Mouse (Mus musculus) lung, adult 10 weeks (tissue): Measurements from ENCODE around the gene Gprin1. TPM values are rescaled to one million over a fixed set of nuclear protein-coding genes. Genes with fewer than 3 reads are reported as not detected.

Experiments used
- polyA plus RNA-seq: library from polyadenylated mRNA; stranded (reverse); fragments of 350-450 nt; fragmentation: Illumina TruSeq; extraction: RNeasy Lipid Tissue Mini Kit (QIAGEN cat#74804); gene quantifications from one replicate; pipeline ENCODE4 v1.2.3, GENCODE M21; 2014; ENCODE audit warnings: low read depth, low replicate concordance; ENCODE audit not compliant: insufficient read depth

The Gprin1 gene
- polyA plus RNA-seq = 0.06 TPM

GRCm38 (mm10) chr13:54749864-54750411 is at the start of gene Gprin1:
TSS of gene Gprin1 (minus strand) at chr13:54749874.

GRCm38 (mm10) chr13:54788740-54789560 is 39.3 kb upstream of the Gprin1 start, which contains the start of gene Tspan17:
TSS of gene Tspan17 (plus strand) at chr13:54789377.

GRCm38 (mm10) chr13:54783698-54784097 is 34.0 kb upstream of the Gprin1 start, which contains the start of gene Eif4e1b:
TSS of gene Eif4e1b (plus strand) at chr13:54783998.

GRCm38 (mm10) chr13:54766192-54766768 is 16.6 kb upstream of the Gprin1 start, which contains the start of gene Sncb:
TSS of gene Sncb (minus strand) at chr13:54766595.

GRCm38 (mm10) chr13:54701243-54701642 is 48.4 kb downstream of the Gprin1 start, which contains the start of gene Cdhr2:
TSS of gene Cdhr2 (plus strand) at chr13:54701461.

GRCm38 (mm10) chr13:54693558-54694347 is 55.9 kb downstream of the Gprin1 start, which contains the start of gene Rnf44:
TSS of gene Rnf44 (minus strand) at chr13:54693907.

Other genes with a start within 250 kb of the Gprin1 start
- 1.8 TPM for gene Simc1, start 246.1 kb downstream of the Gprin1 start, polyA plus RNA-seq
- gene 4833439L19Rik, start 184.4 kb downstream of the Gprin1 start, polyA plus RNA-seq = 58.1 TPM
- 6.6 TPM for gene Arl10, start 174.9 kb downstream of the Gprin1 start, polyA plus RNA-seq
- gene Nop16, start 159.8 kb downstream of the Gprin1 start, polyA plus RNA-seq = 19.5 TPM
- 143 TPM for gene Higd2a, start 159.7 kb downstream of the Gprin1 start, polyA plus RNA-seq
- 110 TPM for gene Cltb, start 138.5 kb downstream of the Gprin1 start, polyA plus RNA-seq
- gene Faf2, start 128.1 kb downstream of the Gprin1 start, polyA plus RNA-seq = 15.4 TPM
- gene Rnf44, start 56.0 kb downstream of the Gprin1 start, polyA plus RNA-seq = 30.2 TPM
- not detected for gene Cdhr2, start 48.4 kb downstream of the Gprin1 start, polyA plus RNA-seq
- gene Sncb, start 16.7 kb upstream of the Gprin1 start, polyA plus RNA-seq = not detected
- not detected for gene Eif4e1b, start 34.1 kb upstream of the Gprin1 start, polyA plus RNA-seq
- 33.8 TPM for gene Tspan17, start 39.5 kb upstream of the Gprin1 start, polyA plus RNA-seq
- 1.6 TPM for gene Unc5a, start 199.5 kb upstream of the Gprin1 start, polyA plus RNA-seq